Mouse (Mus musculus) small intestine, adult 2 months (tissue): Measurements from ENCODE around the gene Gcnt1.

ENCODE experiments used
- CTCF ChIP-seq: fragments of 200-500 bp; IDR thresholded peaks from 2 replicates; pipeline ENCODE4 v1.5.1; 2012; ENCODE audit warnings: low read depth, mild to moderate bottlenecking, control low read depth, inconsistent platforms, low read length, moderate library complexity, mixed read lengths; ENCODE audit not compliant: insufficient replicate concordance, insufficient read length; ENCODE audit errors: extremely low read depth
- POLR2A ChIP-seq: fragments of 200-500 bp; IDR thresholded peaks from 2 replicates; pipeline ENCODE4 v1.6.1; 2012; ENCODE audit warnings: low read depth, mild to moderate bottlenecking, control low read depth, inconsistent platforms, low read length, moderate library complexity

GRCm38 (mm10) chr19:17403175-17403574 is 30.5 kb upstream of the Gcnt1 start:
- TF ChIP-seq CTCF (no peak), POLR2A (no peak)
